Mouse (Mus musculus) pancreas, adult 10 weeks (tissue): ENCODE data around the gene Bcl7b. TPM values are rescaled to one million over a fixed set of nuclear protein-coding genes. Genes with fewer than 3 reads are reported as not detected.

Experiments
- polyA plus RNA-seq: library from polyadenylated mRNA; stranded (reverse); fragments of 350-450 nt; fragmentation: Illumina TruSeq; extraction: RNeasy Lipid Tissue Mini Kit (QIAGEN cat#74804); gene quantifications from one replicate; pipeline ENCODE4 v1.2.3, GENCODE M21; 2015; ENCODE audit warnings: low read depth, low replicate concordance; ENCODE audit not compliant: insufficient read depth

The Bcl7b gene
- polyA plus RNA-seq: 10.6 TPM

DNA sequence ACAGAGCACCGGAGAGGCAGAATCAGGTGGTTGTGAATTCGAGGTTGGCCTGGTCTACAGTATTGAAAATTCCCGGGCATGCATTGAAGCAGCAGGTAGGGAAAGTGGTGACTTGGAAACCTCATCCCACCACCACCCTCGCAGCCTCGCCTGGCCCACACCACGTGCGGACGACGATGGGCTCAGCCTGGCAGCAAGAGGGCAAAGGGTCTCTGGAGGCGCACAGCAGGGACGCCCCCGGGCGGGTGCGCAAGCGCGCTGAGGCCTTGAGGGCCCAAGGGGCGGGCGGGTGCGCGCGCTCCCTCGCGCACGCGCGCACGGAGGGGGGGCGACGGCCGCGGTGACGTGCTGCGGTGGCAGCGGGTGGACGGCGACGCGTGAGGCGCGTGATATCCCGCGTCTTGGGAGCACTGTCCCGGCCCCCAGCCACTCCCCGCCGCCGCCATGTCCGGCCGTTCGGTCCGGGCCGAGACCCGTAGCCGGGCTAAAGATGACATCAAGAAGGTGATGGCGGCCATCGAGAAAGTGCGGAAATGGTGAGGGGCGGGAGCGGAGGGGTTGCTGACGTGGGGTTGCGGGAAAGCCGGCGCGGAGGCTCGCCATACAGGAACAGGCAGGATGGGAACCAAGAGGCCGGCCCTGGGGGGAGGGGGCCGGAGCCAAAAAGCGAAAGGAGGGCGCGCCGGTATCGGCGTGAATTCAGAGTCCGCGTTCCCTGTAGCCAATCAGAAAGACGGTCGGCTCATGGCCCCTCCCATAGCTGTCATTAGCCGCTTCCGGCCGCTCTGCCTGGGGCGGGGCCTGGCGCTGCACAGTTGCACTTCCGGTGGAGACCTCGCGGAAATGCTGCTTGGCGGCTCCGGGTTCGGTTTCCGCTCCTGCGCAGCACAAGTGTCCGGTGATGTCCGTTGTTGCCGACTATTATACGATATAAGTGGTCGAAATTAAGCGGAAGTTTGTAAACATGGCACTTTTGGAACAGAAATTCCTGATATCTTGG, at the start of gene Bcl7b:
Gene Bcl7b, plus strand, starts transcription at position 221 of the 1,000 bp plus-strand sequence.

DNA sequence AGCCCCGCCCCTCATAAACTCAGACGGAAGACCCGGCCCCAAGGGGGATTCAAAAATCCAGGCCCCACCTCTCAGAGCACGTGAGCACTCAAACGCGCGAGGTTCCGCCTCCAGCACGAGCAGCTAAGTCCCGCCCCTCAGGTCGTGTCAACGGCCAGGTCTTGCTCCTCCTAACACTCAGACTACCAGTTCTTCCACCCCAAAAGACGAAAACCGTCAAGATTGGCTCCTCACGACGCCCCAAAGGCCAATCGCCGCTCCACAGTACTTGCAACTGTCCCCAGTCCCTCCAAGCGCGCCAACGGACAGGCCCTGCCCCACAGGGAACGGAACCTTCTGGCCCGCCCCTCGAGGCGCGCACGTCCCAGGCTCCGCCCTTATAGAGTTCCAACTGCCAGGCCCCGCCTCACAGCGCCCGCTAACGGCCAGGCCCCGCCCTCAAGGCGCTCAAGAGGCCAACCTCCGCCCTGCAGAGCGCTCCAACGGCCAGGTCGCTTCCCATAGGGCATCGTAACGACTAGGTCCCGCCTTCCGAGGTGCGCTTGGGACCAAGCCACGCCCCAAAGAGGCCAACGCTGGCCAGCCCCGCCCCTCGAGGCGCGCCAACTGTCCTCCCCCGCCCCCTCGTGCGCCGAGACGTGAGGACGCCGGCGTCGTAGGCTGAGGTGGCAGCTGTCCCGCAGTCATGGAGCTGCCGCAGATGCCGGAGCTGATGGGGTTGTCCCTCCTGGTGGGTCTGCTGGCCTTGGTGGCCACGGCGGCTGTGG, 18.8 kb upstream of the Bcl7b start, which contains the start of gene Tbl2:
Gene Tbl2, plus strand, starts transcription at position 605 of the 767 bp plus-strand sequence.

DNA sequence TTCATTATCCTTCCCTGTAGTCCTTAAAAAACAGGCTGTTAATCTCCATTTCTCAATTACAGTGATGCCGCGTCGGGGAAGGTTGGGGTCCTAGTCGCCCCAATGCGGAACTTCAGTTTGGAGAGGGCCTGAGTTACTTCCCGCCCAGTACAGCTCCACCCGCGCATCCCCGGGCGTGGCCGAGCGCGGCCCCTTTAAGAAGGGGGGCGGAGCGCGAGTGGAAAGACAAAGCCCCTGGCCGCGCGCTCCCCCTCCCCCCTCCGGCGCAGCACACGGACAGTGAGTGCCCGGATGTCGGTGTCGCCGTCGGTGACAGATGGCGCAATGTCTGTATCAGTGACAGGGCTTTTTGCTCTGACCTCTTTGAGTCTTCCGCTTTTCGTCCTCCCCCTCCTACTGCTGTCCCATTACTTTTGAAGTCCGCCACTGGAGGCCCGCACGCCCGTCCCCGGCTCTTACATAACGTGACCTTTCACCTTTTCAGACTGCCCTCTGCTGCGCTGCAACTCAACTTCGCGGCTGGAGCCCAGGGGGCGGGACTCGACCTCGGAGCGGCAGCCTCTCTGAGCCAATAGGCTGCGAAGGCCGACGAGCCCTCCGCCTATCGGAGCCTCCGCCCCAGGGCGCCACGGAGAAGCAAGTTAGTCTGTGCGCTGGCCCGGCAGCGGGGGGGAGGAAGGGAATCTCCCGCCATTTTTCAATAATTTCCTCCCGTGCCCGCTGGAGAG, 18.7 kb downstream of the Bcl7b start, which contains the start of gene Baz1b:
Gene Baz1b, plus strand, starts transcription at position 644 of the 728 bp plus-strand sequence.

Other genes with a start within 250 kb of the Bcl7b start
- gene Mettl27, start 235.9 kb upstream of the Bcl7b start, polyA plus RNA-seq: 2.3 TPM
- 3.9 TPM for gene Cldn4, start 221.3 kb upstream of the Bcl7b start, polyA plus RNA-seq
- gene Cldn3, start 182.1 kb upstream of the Bcl7b start, polyA plus RNA-seq: 25.9 TPM
- 23.5 TPM for gene Abhd11, start 159.1 kb upstream of the Bcl7b start, polyA plus RNA-seq
- 5.5 TPM for gene Stx1a, start 144.8 kb upstream of the Bcl7b start, polyA plus RNA-seq
- gene Dnajc30, start 104.1 kb upstream of the Bcl7b start, polyA plus RNA-seq: 7.2 TPM
- 23.0 TPM for gene Bud23, start 103.3 kb upstream of the Bcl7b start, polyA plus RNA-seq
- gene Vps37d, start 90.0 kb upstream of the Bcl7b start, polyA plus RNA-seq: 0.74 TPM
- 31.5 TPM for gene Mlxipl, start 78.4 kb upstream of the Bcl7b start, polyA plus RNA-seq
- 4.1 TPM for gene Tbl2, start 18.6 kb upstream of the Bcl7b start, polyA plus RNA-seq
- 13.8 TPM for gene Baz1b, start 19.0 kb downstream of the Bcl7b start, polyA plus RNA-seq
- gene Fzd9, start 82.9 kb downstream of the Bcl7b start, polyA plus RNA-seq: not detected
- gene Fkbp6, start 181.8 kb downstream of the Bcl7b start, polyA plus RNA-seq: not detected
- 4.6 TPM for gene Trim50, start 185.0 kb downstream of the Bcl7b start, polyA plus RNA-seq
- 10.0 TPM for gene Nsun5, start 201.7 kb downstream of the Bcl7b start, polyA plus RNA-seq
- 4.7 TPM for gene Pom121, start 226.3 kb downstream of the Bcl7b start, polyA plus RNA-seq